Mouse (Mus musculus) kidney, embryonic 14.5 days (tissue): ENCODE measurements at regions not wholly inside any gene's neighbourhood (a gene's known extent, or its start where the extent isn't known, plus 50 kb on each side); places are given as distances from the start of the nearest gene placed in this dataset.

Experiments used
- ATAC-seq: fragments of 200-750 bp; cut with Nextera tagmentation; 2 replicates; pipeline ENCODE4 v1.8.0; 2017; ENCODE audit warnings: moderate number of reproducible peaks, mild to moderate bottlenecking, moderate TSS enrichment, moderate library complexity; ENCODE audit not compliant: low FRiP score, low TSS enrichment
- H3K27ac ChIP-seq: fragments of 300-500 bp; sonication (generic); 2 replicates; pipeline ENCODE4 v1.5.1; 2014; ENCODE audit warnings: low read depth, mild to moderate bottlenecking, low read length, moderate library complexity, mixed read lengths
- H3K27me3 ChIP-seq: fragments of 300-500 bp; sonication (generic); 2 replicates; pipeline ENCODE4 v1.6.1; 2014; ENCODE audit warnings: mild to moderate bottlenecking, low read length; ENCODE audit not compliant: control insufficient read depth, insufficient read depth
- H3K36me3 ChIP-seq: fragments of 300-500 bp; sonication (generic); 2 replicates; pipeline ENCODE4 v1.6.1; 2014; ENCODE audit warnings: low read length, mixed read lengths; ENCODE audit not compliant: control insufficient read depth, insufficient read depth
- H3K4me1 ChIP-seq: fragments of 300-500 bp; sonication (generic); 2 replicates; pipeline ENCODE4 v1.6.1; 2014; ENCODE audit warnings: low read length, mixed read lengths; ENCODE audit not compliant: control insufficient read depth, insufficient read depth
- H3K4me2 ChIP-seq: fragments of 300-500 bp; sonication (generic); replicated peaks from 2 replicates; pipeline ENCODE4 v1.6.1; 2014; ENCODE audit warnings: low read depth, mild to moderate bottlenecking, low read length
- H3K4me3 ChIP-seq: fragments of 300-500 bp; sonication (generic); 2 replicates; pipeline ENCODE4 v1.5.1; 2014; ENCODE audit warnings: mild to moderate bottlenecking, low read length
- H3K9ac ChIP-seq: fragments of 300-500 bp; sonication (generic); 2 replicates; pipeline ENCODE4 v1.6.1; 2014; ENCODE audit warnings: low read depth, mild to moderate bottlenecking, low read length, moderate library complexity
- H3K9me3 ChIP-seq: fragments of 300-500 bp; sonication (generic); 2 replicates; pipeline ENCODE4 v1.6.1; 2016; ENCODE audit warnings: low read length; ENCODE audit not compliant: control insufficient read depth
- WGBS: fragments of 180-500 bp; shearing (Covaris S2); extraction: QIAGEN DNeasy Blood & Tissue Kit; methylation state at CpG from one replicate; pipeline ENCODE4 v1.1.7; 2014; 5-methylcytosine and 5-hydroxymethylcytosine counted together

DNA sequence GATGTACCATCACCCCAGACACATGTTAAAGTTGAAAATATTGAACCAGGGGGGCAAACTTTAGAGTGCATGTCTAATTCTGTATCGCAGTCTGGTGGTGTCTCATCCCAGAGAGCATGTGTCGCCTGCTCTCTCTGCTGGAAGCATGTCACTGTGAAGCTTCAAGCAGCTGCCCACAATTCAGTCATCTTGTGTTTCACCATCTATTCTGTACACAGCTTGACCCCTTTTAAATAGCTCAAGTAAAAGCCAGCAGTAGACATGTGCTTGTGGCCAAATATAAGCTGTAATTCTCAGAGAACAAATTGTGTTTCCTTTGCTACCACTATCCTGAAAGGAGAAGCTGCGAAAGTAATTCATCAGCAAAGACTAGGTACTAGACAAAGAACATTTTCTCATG is 96.6 kb upstream of the Htr2a start:
- no peak for ATAC-seq
- no peaks in the 10 kb centered on the region for H3K36me3 ChIP-seq
- no peaks in the 10 kb centered on the region for H3K4me1 ChIP-seq
- H3K27me3 ChIP-seq: no peaks in the 10 kb centered on the region
- WGBS: 91% methylated on average over 3 of the region's 3 CpGs
- H3K4me2 ChIP-seq: no peak overlapping the region
- H3K9ac ChIP-seq: no peak overlapping the region
- H3K4me3 ChIP-seq: no peak overlapping the region
- H3K9me3 ChIP-seq: no peaks in the 10 kb centered on the region
- H3K27ac ChIP-seq: no peak overlapping the region

DNA sequence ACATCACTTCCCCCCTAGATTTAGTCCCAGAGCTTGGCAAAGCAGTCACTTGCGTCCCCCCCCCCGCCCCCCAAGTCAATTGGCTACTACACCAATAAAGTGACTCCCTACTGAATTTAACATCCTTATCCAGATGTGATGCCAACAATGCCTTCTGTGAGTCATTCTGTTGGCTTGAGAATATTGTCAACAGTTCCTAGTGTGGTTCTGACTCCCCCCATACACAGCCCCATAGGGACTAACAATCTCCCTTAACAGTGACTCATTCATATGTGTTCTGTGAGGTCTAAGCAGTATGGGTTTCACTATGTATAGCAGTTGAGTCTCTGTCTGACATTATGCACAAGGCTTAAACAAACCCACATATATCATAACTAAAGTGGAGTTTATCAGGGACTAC is 89.5 kb upstream of the Htr2a start:
- 100% methylated on average over 2 of the region's 2 CpGs for WGBS

GRCm38 (mm10) chr14:74553636-74554035 is 87.0 kb upstream of the Htr2a start:
- Histone ChIP-seq H3K4me1 (no peaks in the 10 kb centered on the region), H3K9me3 (no peaks in the 10 kb centered on the region), H3K4me3 (no peak overlapping the region), H3K36me3 (no peaks in the 10 kb centered on the region), H3K27me3 (no peaks in the 10 kb centered on the region), H3K4me2 (no peak overlapping the region), H3K27ac (no peak overlapping the region), H3K9ac (no peak overlapping the region)
- no peak for ATAC-seq
- WGBS: 69% methylated on average over 1 of the region's 1 CpGs

More for the DNA sequence above, 89.5 kb upstream of the Htr2a start:
- H3K9me3 ChIP-seq: no peaks in the 10 kb centered on the region
- H3K36me3 ChIP-seq: no peaks in the 10 kb centered on the region
- H3K4me2 ChIP-seq: no peak overlapping the region
- no peak overlapping the region for H3K4me3 ChIP-seq
- H3K4me1 ChIP-seq: no peaks in the 10 kb centered on the region
- no peaks in the 10 kb centered on the region for H3K27me3 ChIP-seq
- no peak overlapping the region for H3K27ac ChIP-seq
- no peak for ATAC-seq
- H3K9ac ChIP-seq: no peak overlapping the region

- H3K27ac ChIP-seq: no peak overlapping the region
- no peak overlapping the region for H3K4me3 ChIP-seq
- WGBS: 67% methylated on average over 5 of the region's 5 CpGs
- H3K4me2 ChIP-seq: no peak overlapping the region
- H3K27me3 ChIP-seq: no peaks in the 10 kb centered on the region
- H3K4me1 ChIP-seq: no peaks in the 10 kb centered on the region
- no peak overlapping the region for H3K9ac ChIP-seq
- H3K36me3 ChIP-seq: no peaks in the 10 kb centered on the region
- H3K9me3 ChIP-seq: no peaks in the 10 kb centered on the region
- no peak for ATAC-seq
Observed at GRCm38 (mm10) chr14:74558359-74558758, 82.3 kb upstream of the Htr2a start.
